Mouse (Mus musculus) thymus, adult 2 months (tissue): Measurements from ENCODE around the gene Ndufs5. TPM values are rescaled to one million over a fixed set of nuclear protein-coding genes. Genes with fewer than 3 reads are reported as not detected.
A peak's percentile ranks its signal among the peaks of the same experiment; 100 is the strongest.

Experiments used
- DNase-seq: peaks from one replicate; pipeline ENCODE4 v3.0.0; 2021
- H3K27ac ChIP-seq: fragments of 200-500 bp; 2 replicates; pipeline ENCODE4 v1.5.1; 2012; ENCODE audit warnings: low read length, control low read depth; ENCODE audit not compliant: control insufficient read depth, insufficient read depth
- H3K27me3 ChIP-seq: fragments of 200-500 bp; 2 replicates; pipeline ENCODE4 v1.6.1; 2012; ENCODE audit warnings: mild to moderate bottlenecking, low read length, moderate library complexity, mixed read lengths; ENCODE audit not compliant: control insufficient read depth, insufficient read depth
- H3K36me3 ChIP-seq: fragments of 200-500 bp; 2 replicates; pipeline ENCODE4 v1.6.1; 2012; ENCODE audit warnings: mild to moderate bottlenecking, low read length, moderate library complexity; ENCODE audit not compliant: control insufficient read depth, insufficient read depth
- H3K4me1 ChIP-seq: fragments of 200-500 bp; replicated peaks from 2 replicates; pipeline ENCODE4 v1.6.1; 2012; ENCODE audit warnings: low read length; ENCODE audit not compliant: control insufficient read depth, insufficient read depth
- H3K4me3 ChIP-seq: fragments of 200-500 bp; 2 replicates; pipeline ENCODE4 v1.5.1; 2012; ENCODE audit warnings: mild to moderate bottlenecking, low read length, control low read depth, moderate library complexity; ENCODE audit not compliant: control insufficient read depth, insufficient read depth
- CTCF ChIP-seq: fragments of 200-500 bp; IDR thresholded peaks from 2 replicates; pipeline ENCODE4 v1.5.1; 2012; ENCODE audit warnings: mild to moderate bottlenecking, control low read depth, low read length, moderate library complexity, borderline replicate concordance; ENCODE audit not compliant: control insufficient read depth, poor library complexity, insufficient read depth; ENCODE audit errors: extremely low read depth
- POLR2A ChIP-seq: fragments of 200-500 bp; IDR thresholded peaks from 2 replicates; pipeline ENCODE4 v1.6.1; 2012; ENCODE audit warnings: mild to moderate bottlenecking, low read length, control low read depth, moderate library complexity; ENCODE audit not compliant: control insufficient read depth, poor library complexity, insufficient read depth; ENCODE audit errors: extremely low read depth
- WGBS: fragments of 180-500 bp; shearing (Covaris S2); methylation state at CpG from one replicate; pipeline ENCODE4 v1.1.7; 2018; 5-methylcytosine and 5-hydroxymethylcytosine counted together
- polyA plus RNA-seq: library from polyadenylated mRNA; depleted of rRNA; stranded (reverse); fragments of >200 nt; gene quantifications from 2 replicates; pipeline ENCODE4 v1.2.3, GENCODE M21; 2012; rRNA removed

Ndufs5 gene
- 41.9 and 44.2 TPM in 2 replicates for polyA plus RNA-seq

- peak within 1 kb of the TSS; percentile 64 for H3K4me3 ChIP-seq
- H3K36me3 ChIP-seq, result peaks cover 19% of the 10 kb centered on the region; the same call in 1 of the 2 replicates
- peak within 1 kb of the TSS; percentile 59 for H3K27ac ChIP-seq
- whole genome bisulfite sequencing, result under 1% methylated on average over 40 of the region's 40 CpGs
- TF ChIP-seq POLR2A (peak; percentile 74), CTCF (peak; percentile 20; the same call in 1 of the 2 replicates)
- H3K4me1 ChIP-seq, result peaks cover 7% of the 10 kb centered on the region
- peak; percentile 97 for DNase-seq
- no peaks in the 10 kb centered on the region for H3K27me3 ChIP-seq
These were observed at the start of gene Ndufs5 for GRCm38 (mm10) chr4:123717574-123718433. Gene Ndufs5 (minus strand): TSS chr4:123718202.

- 91% methylated on average over 6 of the region's 6 CpGs for WGBS
- H3K27ac ChIP-seq, result no peak overlapping the region
- no peak for DNase-seq
- no peak overlapping the region for H3K4me3 ChIP-seq
- no peak for TF ChIP-seq POLR2A
- no peak for TF ChIP-seq CTCF
- H3K36me3 ChIP-seq, result no peaks in the 10 kb centered on the region
- H3K4me1 ChIP-seq, result no peaks in the 10 kb centered on the region
- H3K27me3 ChIP-seq, result no peaks in the 10 kb centered on the region
These were observed 47.1 kb upstream of the Ndufs5 start for GRCm38 (mm10) chr4:123765071-123765470.

DNA sequence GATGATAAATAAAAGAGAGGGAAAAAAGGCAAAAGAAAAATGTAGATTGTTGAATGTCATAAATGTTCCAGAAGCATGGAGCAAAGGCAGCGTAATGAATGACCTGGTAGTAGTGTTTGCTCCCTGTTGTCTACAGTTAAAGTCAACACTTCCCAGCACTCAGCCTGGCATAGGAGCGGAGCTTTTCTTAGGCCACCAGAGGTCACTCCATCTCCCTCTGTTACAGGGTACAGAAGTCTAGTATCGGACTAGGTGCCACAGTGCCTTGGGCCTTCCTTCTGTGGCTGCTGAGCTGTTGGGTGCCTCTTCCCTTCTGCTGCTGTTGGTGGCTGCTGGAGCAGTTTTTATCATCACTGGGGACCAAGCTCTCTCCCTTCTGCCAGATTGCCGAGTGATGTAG, 40.3 kb upstream of the Ndufs5 start:
- H3K4me3 ChIP-seq, result no peak overlapping the region
- no peak overlapping the region for H3K27ac ChIP-seq
- no peaks in the 10 kb centered on the region for H3K36me3 ChIP-seq
- no peaks in the 10 kb centered on the region for H3K4me1 ChIP-seq
- TF ChIP-seq POLR2A, result no peak
- no peak for TF ChIP-seq CTCF
- DNase-seq, result peak; percentile 16
- no peaks in the 10 kb centered on the region for H3K27me3 ChIP-seq
- WGBS, result 70% methylated on average over 4 of the region's 4 CpGs

DNA sequence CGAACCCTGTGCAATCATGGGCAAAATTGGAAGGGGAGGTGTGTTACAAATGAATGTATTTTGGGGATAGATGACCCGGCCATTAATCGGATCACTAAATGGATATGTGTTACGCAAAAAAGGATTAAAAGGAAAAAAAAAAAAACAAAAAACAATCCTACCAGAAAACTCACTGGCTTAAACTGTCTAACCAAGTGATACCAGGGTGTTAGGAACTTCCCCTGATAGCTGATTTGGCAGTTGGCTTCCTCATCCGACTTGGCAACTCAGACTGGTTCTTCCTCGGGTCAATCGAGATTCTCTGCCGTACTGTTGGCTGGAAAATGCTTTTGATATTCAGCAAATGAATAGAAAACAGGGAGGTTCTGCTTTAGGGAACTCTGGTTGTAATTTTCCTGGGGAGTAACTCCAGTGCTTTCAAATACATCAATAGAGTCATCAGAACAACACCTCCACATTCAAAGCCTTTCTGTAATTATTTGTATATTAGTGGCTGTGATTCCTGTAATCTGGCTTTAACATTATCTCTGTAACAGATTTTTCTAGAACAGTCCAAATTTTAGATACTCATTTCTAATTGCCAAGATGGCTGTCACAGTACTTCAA, 32.8 kb upstream of the Ndufs5 start:
- H3K27ac ChIP-seq, result no peak overlapping the region
- TF ChIP-seq CTCF (no peak), POLR2A (no peak)
- WGBS, result under 1% methylated on average over 8 of the region's 8 CpGs
- no peaks in the 10 kb centered on the region for H3K27me3 ChIP-seq
- peak overlapping the region; percentile 43 for H3K4me3 ChIP-seq
- H3K4me1 ChIP-seq, result peaks cover 10% of the 10 kb centered on the region
- DNase-seq, result peak; percentile 7
- no peaks in the 10 kb centered on the region for H3K36me3 ChIP-seq

DNA sequence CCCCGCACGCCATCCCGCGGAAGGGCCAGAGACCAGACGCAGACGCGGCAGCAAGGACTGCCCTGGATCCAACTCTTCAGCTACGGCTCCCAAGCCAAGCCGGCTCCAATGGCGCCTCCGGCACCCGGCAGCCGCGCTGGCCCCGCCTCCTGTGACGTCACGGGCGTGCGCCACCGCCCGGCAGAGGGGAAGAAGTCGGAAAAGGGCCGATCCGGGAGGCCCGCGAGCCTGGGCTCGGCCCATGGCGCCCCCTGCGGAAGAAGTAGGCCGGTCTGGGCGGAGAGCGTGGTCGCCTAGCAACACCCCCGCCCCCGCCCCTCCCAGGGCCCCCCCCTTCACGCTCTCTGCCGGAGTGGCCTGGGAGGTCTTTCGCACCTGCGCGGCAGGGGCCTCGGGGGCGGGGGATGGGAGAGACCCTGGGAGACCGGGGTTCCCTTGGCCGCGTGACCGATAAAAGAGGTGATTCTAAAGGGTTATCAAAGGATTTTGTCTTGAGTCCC, 32.2 kb upstream of the Ndufs5 start, which contains the start of gene Akirin1:
TSS of gene Akirin1 (minus strand) at position 194 of the 500 bp plus-strand sequence.
- no peaks in the 10 kb centered on the region for H3K27me3 ChIP-seq
- H3K27ac ChIP-seq, result peak within 1 kb of the TSS; percentile 26; the same call in 1 of the 2 replicates
- 0% methylated on average over 45 of the region's 46 CpGs for WGBS

DNA sequence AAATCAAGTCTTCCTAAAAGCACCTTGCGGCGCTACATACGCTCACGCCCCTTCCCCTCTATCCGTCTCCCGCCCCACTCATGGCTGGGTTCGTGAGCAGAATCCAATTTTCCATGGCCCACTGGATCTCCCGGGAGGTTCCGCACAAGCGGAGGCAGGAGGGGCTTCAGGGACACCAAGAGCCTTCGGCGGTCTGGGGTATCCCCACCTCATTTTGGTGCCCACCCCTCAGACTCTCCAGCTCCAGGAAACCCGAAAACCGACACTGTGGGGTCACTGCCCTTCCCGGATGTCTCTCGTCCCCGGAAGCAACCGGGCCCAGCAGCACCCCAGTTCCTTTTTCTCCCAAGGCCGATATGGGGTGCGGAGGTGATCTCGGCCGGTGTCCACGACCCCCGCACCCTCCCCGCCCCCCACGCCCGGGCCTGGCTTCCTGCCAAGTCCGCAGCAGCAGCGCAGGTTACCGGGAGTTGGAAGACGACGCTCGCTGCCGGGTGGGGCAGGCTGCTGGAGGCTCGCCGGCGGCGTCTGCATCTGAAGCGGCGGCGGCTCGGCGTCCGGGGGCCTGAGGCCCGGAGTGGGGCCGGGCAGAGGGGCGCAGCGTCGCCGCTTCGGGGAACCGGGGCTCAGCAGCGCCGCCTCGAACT, 31.6 kb upstream of the Ndufs5 start:
- Histone ChIP-seq H3K36me3 (no peaks in the 10 kb centered on the region; the same call in 1 of the 2 replicates), H3K27me3 (no peaks in the 10 kb centered on the region), H3K27ac (peak overlapping the region; percentile 26; the same call in 1 of the 2 replicates), H3K4me1 (peaks cover 14% of the 10 kb centered on the region), H3K4me3 (peak overlapping the region; percentile 74)
- under 1% methylated on average over 55 of the region's 55 CpGs for WGBS
- no peak for DNase-seq
- TF ChIP-seq CTCF, result no peak
- TF ChIP-seq POLR2A, result no peak

More for the DNA sequence above, 32.2 kb upstream of the Ndufs5 start, which contains the start of gene Akirin1:
- Histone ChIP-seq H3K4me1 (peaks cover 13% of the 10 kb centered on the region), H3K4me3 (peak within 1 kb of the TSS; percentile 74), H3K36me3 (no peaks in the 10 kb centered on the region)
- peak; percentile 99 for DNase-seq
- TF ChIP-seq POLR2A (peak; percentile 88), CTCF (0 out of 2 replicates have a peak, but pooled peaks have one; percentile 49)
